Mouse (Mus musculus) layer of hippocampus, adult 8-10 months (tissue): ENCODE results near the gene Nlrc5. TPM values are rescaled to one million over a fixed set of nuclear protein-coding genes. Genes with fewer than 3 reads are reported as not detected.
"Not testable (repeated sequence)": the region's sequence is repeated elsewhere in the genome, so short reads cannot be mapped to it uniquely, and the experiment has no call there.

ENCODE experiments used
- DNase-seq, 2 experiments: peaks; one replicate each; pipeline ENCODE4 v3.0.0; 2022; ENCODE audit warnings: low spot score in 2 of 2
- total RNA-seq, 4 experiments: library from RNA; stranded (reverse); gene quantifications; 2 replicates each; pipeline ENCODE4 v1.2.4; 2022

Gene Nlrc5
- total RNA-seq = 1 to 10 TPM in 2 of 4 experiments, under 1 TPM in 2; 0.62 to 6.2 (median 2.1) TPM

- peak; percentile 10 to 36 for DNase-seq
These were observed at the start of gene Nlrc5 for GRCm38 (mm10) chr8:94433981-94434466. Gene Nlrc5, plus strand, starts transcription at chr8:94434356.

GRCm38 (mm10) chr8:94385506-94386213, 48.5 kb upstream of the Nlrc5 start:
- no peak for DNase-seq

- DNase-seq = peak; percentile 98 to 99
These were observed 47.7 kb upstream of the Nlrc5 start, which contains the start of gene Herpud1 for GRCm38 (mm10) chr8:94386214-94387026. Gene Herpud1, plus strand, starts transcription at chr8:94386438.

DNA sequence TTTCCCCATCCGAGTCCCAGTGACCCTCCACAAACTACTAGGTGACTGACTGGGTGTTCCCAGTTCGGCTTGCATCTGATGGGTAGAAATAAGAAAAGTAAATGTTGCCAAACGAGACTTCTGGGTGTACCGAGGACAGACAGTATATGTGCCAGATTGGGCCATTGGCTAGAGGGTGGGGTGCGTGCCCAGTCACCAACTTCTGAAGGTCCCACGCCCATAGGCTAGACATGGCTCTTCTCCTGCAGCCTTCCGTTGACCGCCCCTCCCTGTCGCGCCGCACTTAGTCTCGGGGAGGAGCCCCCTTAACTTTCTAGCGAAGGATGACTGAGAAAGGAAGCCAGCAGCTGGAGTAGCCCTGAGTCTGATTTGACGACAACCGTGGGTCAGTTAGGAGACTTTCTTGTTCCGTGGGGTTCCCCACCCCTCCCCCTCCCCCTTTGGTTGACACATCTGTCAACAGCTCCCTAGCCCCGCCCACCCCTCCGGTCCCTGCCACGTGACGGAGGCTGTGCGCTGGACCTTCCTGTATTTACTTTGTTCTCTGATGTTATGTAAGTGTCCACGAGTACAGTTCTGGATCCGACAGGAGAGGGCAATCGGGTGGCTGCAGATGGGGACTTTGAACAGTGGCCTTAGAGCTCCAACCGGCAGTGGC, 47.0 kb upstream of the Nlrc5 start:
- DNase-seq = peak; percentile 72 to 83

GRCm38 (mm10) chr8:94387785-94388184, 46.4 kb upstream of the Nlrc5 start:
- no peak for DNase-seq

DNA sequence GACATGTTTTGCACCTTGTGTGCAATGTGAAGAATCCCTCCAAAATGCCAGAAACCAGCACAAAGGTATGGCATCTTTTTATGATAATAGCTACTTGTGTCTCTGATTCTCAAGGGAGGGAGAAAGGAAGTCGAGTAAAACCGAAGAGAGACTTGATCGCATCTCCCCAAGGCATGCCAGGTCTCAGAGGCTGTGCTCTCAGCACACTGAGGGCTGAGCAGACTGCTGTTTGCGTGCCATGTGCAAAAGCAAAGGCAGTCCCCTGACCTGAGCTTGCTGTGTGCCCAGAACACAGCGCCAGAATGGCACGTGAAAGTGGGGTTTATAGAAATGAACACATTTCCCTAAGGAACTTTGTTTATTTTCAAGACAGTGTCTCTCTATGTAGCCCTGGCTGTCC, 44.6 kb upstream of the Nlrc5 start:
- DNase-seq = no peak

DNA sequence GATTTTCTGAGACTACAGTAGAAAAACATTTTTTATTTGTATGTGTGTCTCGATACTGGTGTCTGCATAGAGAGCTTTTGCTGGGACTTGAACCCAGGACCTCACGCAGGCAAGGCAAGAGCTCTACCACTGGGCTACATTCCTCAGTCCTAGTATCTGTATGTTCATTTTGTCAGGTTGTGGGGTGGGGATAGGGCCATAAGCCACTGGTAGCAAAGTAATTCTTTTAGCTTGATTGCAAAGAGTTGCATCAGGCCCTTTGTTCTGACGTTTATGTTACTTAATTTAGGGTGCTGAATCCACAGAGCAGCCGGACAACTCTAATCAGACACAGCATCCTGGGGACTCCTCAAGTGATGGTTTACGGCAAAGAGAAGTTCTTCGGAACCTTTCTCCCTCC, 43.7 kb upstream of the Nlrc5 start:
- DNase-seq = no peak

GRCm38 (mm10) chr8:94390910-94391309, 43.2 kb upstream of the Nlrc5 start:
- no peak for DNase-seq

- peak; percentile 29 to 46 for DNase-seq
These were observed 42.0 kb upstream of the Nlrc5 start for GRCm38 (mm10) chr8:94392147-94392546.

- DNase-seq = no peak
These were observed 41.5 kb upstream of the Nlrc5 start for GRCm38 (mm10) chr8:94392648-94393047.

GRCm38 (mm10) chr8:94395851-94396540, 38.2 kb upstream of the Nlrc5 start:
- DNase-seq = no peak

DNA sequence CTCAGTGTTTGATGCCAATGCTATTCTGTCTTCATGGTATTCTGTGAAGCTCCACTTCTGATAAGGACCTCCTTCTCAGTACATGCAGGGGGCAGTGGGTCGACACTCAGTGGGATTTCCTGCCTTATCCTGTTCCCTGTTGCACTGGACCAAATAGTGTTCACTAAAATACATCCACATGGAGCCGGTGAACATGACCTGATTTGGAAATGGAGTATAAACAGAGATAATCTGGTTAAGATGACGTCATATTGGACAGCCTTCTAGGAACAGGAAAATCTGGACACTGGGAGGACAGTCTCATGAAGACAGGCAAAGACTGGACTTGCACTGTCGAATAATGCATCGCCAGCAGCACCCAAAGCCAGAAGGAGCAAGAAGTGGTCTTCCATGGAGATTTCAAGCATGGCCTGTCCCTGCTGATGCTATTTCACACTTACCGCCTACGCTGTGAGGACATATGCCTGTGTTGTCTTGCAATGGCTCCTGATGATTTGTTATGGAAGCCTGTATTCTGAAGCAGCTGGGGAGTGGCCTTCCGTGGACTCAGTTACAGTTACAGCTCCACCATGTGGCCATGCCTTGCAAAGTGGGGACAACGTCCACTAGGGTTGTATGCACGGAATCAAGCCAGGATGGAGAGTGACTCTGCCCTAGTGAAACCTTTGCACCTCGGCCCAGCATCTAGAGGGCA, 37.0 kb upstream of the Nlrc5 start:
- DNase-seq = peak in 1 of 2 experiments; percentile 47

DNA sequence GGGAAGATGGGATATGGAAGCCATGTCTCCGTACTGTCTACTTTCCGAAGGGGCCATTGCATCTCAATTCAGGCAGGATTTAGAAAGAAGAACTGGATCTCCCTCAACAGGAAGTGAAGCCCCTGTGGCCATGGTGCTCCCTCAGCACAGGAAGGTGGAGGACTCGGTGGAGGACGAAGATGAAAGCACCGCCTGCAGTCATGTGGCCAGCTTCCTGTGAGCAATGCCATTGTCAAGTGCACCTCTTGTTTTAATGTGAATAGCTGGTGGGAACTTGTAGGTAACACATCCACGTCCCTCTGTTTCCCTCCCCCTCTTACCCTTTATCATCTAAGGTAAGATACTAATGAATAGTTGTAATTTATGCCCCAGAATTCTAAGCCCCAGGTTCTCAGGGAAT, 35.6 kb upstream of the Nlrc5 start:
- DNase-seq = no peak

GRCm38 (mm10) chr8:94399361-94399953, 34.7 kb upstream of the Nlrc5 start:
- no peak for DNase-seq

GRCm38 (mm10) chr8:94399957-94400356, 34.2 kb upstream of the Nlrc5 start:
- DNase-seq = not testable (repeated sequence)

DNA sequence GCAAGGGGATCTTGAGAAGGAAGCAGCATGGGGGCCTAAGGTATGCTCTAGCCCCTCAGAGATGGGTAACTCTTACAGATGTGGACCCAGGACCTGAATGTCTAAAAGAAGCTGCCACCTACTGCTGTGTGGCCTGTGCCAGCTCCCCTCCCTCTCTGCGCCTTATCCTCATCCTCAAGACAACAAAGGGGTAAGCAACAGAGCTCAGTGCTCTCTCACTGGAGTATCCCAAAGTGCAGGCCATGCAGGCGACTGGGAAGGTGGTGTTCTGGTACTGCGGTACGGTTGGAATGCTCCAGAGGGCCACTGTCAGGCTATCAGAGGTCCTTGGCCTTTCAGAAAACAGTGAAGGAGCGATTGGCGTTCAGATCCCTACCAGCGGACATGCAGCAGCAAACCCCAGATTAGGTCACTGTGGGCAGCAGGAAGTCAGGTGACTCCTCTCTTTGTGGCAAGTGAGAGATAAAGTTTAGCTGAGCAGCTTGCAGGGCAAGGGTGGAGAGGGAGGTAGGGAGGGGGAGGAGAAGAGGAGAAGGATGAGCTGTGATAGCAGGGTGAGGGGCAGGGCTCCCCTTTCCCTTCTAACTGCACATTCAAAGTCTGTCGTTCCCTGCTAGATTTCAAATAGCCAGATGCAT, 25.6 kb upstream of the Nlrc5 start:
- DNase-seq = no peak

- DNase-seq = no peak
These were observed 24.6 kb upstream of the Nlrc5 start for GRCm38 (mm10) chr8:94409523-94409922.

DNA sequence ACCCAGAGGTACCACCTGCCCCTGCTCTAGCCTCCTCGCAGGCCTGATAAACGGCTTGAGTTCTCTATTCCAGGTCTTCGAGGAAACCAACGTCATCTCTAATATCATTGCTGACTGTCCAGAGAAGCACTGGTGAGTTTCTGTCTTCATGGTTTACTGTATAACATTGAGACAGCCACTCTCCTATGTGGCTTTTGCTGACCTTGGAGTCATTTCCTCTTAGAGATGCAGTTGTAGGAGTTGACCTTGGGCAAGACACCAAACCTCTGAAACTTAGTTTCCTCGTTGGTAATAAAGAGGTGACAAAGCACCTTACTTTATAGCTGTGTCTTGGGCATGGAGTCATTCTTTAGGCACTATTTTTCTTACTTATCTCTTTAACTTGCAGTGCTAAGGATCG, 21.6 kb upstream of the Nlrc5 start:
- no peak for DNase-seq

DNA sequence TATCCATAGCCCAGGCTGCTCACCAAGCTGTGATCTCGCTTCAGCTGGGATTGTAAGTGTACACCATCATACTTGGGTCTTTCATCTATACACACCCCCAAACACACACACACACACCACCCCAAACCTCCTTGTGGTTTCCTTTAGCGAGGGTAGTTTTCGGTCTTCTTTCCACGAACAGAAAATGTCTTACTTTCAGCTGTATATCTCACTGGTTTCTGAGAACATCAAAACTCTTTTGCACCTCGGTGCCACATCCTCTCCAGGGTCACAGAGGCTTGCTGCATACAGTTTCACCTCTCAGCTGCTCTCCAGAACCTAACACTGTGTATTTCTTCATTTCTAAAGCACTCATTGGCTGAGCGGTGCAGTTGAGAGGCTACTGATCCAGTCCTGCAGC, 20.6 kb upstream of the Nlrc5 start:
- DNase-seq = no peak

- DNase-seq = no peak
These were observed 18.9 kb upstream of the Nlrc5 start for GRCm38 (mm10) chr8:94415218-94415617.
